Mouse (Mus musculus): ENCODE measurements around the gene BC034090.
"Not testable (repeated sequence)": the region's sequence is repeated elsewhere in the genome, so short reads cannot be mapped to it uniquely, and the experiment has no call there.

Gene BC034090

GRCm38 (mm10) chr1:155192805-155193368, 51.4 kb downstream of the BC034090 start:
- no peak for DNase-seq (ENCODE audit: low spot score)

DNA sequence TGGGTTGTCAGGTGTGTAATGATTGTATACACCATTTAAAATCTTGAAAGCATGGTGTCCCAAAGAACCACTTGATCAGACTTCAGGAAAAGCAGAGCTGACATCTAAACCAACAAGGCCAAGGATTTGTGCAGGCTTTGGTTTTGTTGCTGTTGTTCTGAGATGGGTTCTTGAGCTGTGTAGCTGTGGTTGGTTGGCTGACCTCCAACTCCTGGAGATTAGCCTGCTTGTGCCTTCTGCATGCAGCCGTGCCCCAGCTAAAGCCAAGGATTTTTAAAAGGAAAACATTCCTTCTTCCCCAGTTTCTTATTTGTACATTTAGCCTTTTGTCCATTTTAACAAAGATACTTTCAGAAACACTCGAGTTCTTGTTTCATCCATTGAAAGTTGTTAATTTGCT, 52.6 kb downstream of the BC034090 start:
- DNase-seq (ENCODE audit: low spot score): no peak

DNA sequence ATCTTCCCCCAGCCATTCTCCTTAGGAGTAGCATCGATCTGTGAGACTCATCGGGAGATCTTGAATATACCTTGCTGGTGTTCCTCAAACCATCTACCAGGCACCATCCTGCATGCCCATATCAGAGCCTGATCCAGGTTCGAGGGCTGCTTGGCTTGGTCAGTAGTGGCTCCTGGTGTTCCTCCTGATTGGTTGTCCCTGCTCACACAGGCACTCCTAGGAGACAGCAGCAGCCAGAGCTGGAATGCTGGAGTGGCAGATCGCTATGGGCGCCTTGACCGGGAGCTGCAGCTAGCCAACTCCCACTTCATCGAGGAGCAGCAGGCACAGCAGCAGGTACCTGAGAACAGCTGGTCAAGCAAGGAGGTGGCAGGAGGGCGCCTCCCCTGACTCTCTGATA, 53.0 kb downstream of the BC034090 start:
- DNase-seq (ENCODE audit: low spot score): no peak

- DNase-seq (ENCODE audit: low spot score): no peak
These were observed 55.6 kb downstream of the BC034090 start for GRCm38 (mm10) chr1:155188656-155189055.

DNA sequence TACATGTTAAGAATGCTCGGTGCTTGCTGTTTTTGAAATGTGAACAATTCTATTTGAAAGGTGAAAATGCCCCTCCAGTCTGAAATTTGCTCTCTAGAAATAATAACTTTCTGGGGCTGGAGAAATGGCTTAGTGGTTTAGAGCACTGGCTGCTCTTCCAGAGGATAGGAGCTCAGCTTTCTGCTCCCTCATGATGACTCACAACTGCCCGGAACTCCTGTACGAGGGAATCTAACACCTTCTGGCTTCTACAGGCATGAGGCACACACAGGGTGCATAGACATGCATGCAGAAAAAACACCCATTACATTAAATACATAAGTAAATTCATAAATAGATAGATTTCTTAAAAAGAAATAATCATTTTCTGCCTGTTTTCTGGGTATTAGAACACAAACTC, 60.1 kb downstream of the BC034090 start:
- DNase-seq (ENCODE audit: low spot score): no peak

GRCm38 (mm10) chr1:155178192-155178924, 65.9 kb downstream of the BC034090 start:
- no peak for DNase-seq (ENCODE audit: low spot score)

DNA sequence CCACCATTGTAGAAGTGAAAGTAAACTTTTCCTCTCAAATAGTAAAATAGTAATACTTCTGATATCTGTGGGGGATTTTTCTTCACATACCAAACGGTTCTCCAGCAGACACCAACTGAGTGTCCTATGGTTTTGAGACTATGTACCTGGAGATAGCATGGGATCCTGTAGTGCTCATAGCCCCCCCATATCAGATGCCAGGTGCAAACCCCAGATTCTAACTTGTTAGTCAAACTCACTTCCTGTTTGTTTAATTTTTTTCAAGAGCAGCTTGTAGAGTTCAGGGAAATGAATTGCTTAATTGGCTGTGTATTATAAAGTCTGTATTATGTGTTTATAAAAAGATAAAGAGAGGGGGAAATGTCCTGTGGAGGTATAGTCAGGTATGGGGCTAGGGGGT, 69.8 kb downstream of the BC034090 start:
- no peak for DNase-seq (ENCODE audit: low spot score)

DNA sequence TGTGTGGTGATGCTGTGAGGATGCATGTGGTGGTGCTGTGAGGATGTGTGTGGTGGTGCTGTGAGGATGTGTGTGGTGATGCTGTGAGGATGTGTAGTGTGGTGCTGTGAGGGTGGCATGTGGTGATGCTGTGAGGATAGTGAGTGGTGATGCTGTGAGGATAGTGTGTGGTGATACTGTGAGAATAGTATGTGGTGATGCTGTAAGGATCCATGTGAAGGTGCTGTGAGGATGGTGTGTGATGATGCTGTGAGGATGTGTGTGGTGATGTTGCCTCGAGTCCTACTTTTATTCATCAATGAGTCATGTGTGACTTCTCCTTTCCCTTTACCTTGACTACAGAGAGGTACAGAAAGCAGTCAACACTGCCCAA, 70.6 kb downstream of the BC034090 start:
- DNase-seq (ENCODE audit: low spot score): not testable (repeated sequence)

- DNase-seq (ENCODE audit: low spot score): no peak
These were observed 71.2 kb downstream of the BC034090 start for GRCm38 (mm10) chr1:155172895-155173643.

DNA sequence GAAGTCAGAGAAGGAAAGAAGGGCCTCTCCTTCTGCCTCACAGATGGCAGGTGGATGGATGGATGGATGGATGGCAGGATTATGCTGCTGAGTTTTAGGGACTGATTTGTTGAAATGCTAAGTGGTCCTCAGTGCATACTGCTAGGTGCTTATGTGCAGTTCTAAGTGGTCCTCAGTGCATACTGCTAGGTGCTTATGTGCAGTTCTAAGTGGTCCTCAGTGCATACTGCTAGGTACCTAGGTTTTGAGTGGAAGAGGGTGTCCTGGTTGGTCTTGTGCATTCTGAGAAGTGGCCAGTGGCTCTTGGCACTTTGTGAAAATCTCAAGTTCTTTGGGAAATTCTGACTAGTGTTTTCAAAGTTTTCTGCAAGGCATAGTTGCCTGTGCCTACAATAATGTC, 74.3 kb downstream of the BC034090 start:
- no peak for DNase-seq (ENCODE audit: low spot score)

DNA sequence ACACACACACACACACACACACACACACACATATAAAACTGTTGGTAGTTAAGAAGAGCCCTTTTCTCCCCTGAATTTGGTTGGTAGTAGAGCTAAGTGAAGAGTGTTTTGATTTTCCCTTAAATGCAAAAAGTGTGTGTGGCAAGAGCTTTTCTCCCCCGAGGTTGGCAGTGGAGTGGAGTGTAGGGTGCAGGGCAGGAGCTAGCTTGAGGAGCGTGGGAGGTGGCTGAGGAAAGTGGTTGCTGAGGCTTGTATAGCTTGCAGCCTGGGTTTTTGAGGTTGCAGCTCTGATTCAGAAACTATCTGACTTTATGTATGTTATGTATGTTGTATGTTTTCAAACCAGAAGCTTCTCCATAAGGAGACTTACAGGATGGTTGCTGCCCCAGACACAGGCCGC, 76.8 kb downstream of the BC034090 start:
- no peak for DNase-seq (ENCODE audit: low spot score)
